Mouse (Mus musculus) olfactory bulb, adult 2 months (tissue): ENCODE results near the gene Txnrd1.

Experiments
- CTCF ChIP-seq: fragments of 200-500 bp; IDR thresholded peaks from 2 replicates; pipeline ENCODE4 v1.5.1; 2012; ENCODE audit warnings: low read depth, mild to moderate bottlenecking, low read length, moderate library complexity; ENCODE audit not compliant: insufficient read depth
- POLR2A ChIP-seq: fragments of 200-500 bp; IDR thresholded peaks from 2 replicates; pipeline ENCODE4 v1.6.1; 2012; ENCODE audit warnings: mild to moderate bottlenecking, low read depth, low read length, moderate library complexity; ENCODE audit not compliant: insufficient read depth

- TF ChIP-seq CTCF (no peak), POLR2A (no peak)
Measured at GRCm38 (mm10) chr10:82900546-82900945, 66.8 kb downstream of the Txnrd1 start.
